Mouse (Mus musculus): ENCODE measurements around the gene Agr2. TPM values are rescaled to one million over a fixed set of nuclear protein-coding genes. Genes with fewer than 3 reads are reported as not detected.

Gene Agr2
- polyA plus RNA-seq, 1 experiment from 2014 or later: not detected

GRCm38 (mm10) chr12:36030660-36031363 lies 38.1 kb downstream of the Agr2 start:
- Histone ChIP-seq H3K9me3 (replicated peaks) (no peaks in the 10 kb centered on the region), H3K27me3 (ENCODE audit: low read depth, poor library complexity, severe bottlenecking) (no peaks in the 10 kb centered on the region), H3K36me3 (no peaks in the 10 kb centered on the region), H3K27ac (no peak overlapping the region), H3K4me1 (peaks cover 6% of the 10 kb centered on the region; the same call in 1 of the 2 replicates), H3K4me3 (no peak overlapping the region)
- no peak for DNase-seq (ENCODE audit: low spot score)
- 91% methylated on average over 12 of the region's 12 CpGs for WGBS

- Histone ChIP-seq H3K36me3 (no peaks in the 10 kb centered on the region), H3K4me1 (peaks cover 6% of the 10 kb centered on the region; the same call in 1 of the 2 replicates), H3K4me3 (no peak overlapping the region), H3K9me3 (replicated peaks) (no peaks in the 10 kb centered on the region), H3K27me3 (ENCODE audit: low read depth, poor library complexity, severe bottlenecking) (no peaks in the 10 kb centered on the region), H3K27ac (no peak overlapping the region)
- WGBS: 79% methylated on average over 4 of the region's 4 CpGs
- no peak for DNase-seq (ENCODE audit: low spot score)
Observed at GRCm38 (mm10) chr12:36032419-36032818, 39.7 kb downstream of the Agr2 start.

- Histone ChIP-seq H3K27me3 (ENCODE audit: low read depth, poor library complexity, severe bottlenecking) (no peaks in the 10 kb centered on the region), H3K4me3 (no peak overlapping the region), H3K9me3 (replicated peaks) (no peaks in the 10 kb centered on the region), H3K27ac (no peak overlapping the region), H3K4me1 (no peaks in the 10 kb centered on the region), H3K36me3 (no peaks in the 10 kb centered on the region)
- 94% methylated on average over 6 of the region's 6 CpGs for WGBS
- DNase-seq (ENCODE audit: low spot score): no peak
Observed at GRCm38 (mm10) chr12:36035501-36035900, 42.8 kb downstream of the Agr2 start.

- Histone ChIP-seq H3K36me3 (no peaks in the 10 kb centered on the region), H3K9me3 (replicated peaks) (no peaks in the 10 kb centered on the region), H3K27me3 (ENCODE audit: low read depth, poor library complexity, severe bottlenecking) (no peaks in the 10 kb centered on the region), H3K27ac (no peak overlapping the region), H3K4me1 (peaks cover 4% of the 10 kb centered on the region), H3K4me3 (no peak overlapping the region)
- no peak for DNase-seq (ENCODE audit: low spot score)
- 93% methylated on average over 7 of the region's 7 CpGs for WGBS
Observed at GRCm38 (mm10) chr12:36036121-36036520, 43.4 kb downstream of the Agr2 start.

- WGBS: 88% methylated on average over 10 of the region's 10 CpGs
- Histone ChIP-seq H3K27ac (no peak overlapping the region), H3K36me3 (no peaks in the 10 kb centered on the region), H3K4me1 (peaks cover 9% of the 10 kb centered on the region), H3K27me3 (ENCODE audit: low read depth, poor library complexity, severe bottlenecking) (no peaks in the 10 kb centered on the region), H3K9me3 (replicated peaks) (no peaks in the 10 kb centered on the region), H3K4me3 (no peak overlapping the region)
- no peak for DNase-seq (ENCODE audit: low spot score)
Observed at GRCm38 (mm10) chr12:36036776-36037175, 44.1 kb downstream of the Agr2 start.

GRCm38 (mm10) chr12:36039541-36040084 lies 46.9 kb downstream of the Agr2 start:
- WGBS: 86% methylated on average over 9 of the region's 9 CpGs
- no peak overlapping the region for H3K4me3 ChIP-seq
- H3K36me3 ChIP-seq: no peaks in the 10 kb centered on the region
- no peak for DNase-seq (ENCODE audit: low spot score)
- H3K9me3 ChIP-seq (replicated peaks): no peaks in the 10 kb centered on the region
- no peaks in the 10 kb centered on the region for H3K27me3 ChIP-seq (ENCODE audit: low read depth, poor library complexity, severe bottlenecking)
- H3K27ac ChIP-seq: no peak overlapping the region
- H3K4me1 ChIP-seq: peaks cover 15% of the 10 kb centered on the region

GRCm38 (mm10) chr12:36040571-36041280 lies 48.0 kb downstream of the Agr2 start:
- Histone ChIP-seq H3K4me1 (peaks cover 15% of the 10 kb centered on the region), H3K36me3 (no peaks in the 10 kb centered on the region), H3K27me3 (ENCODE audit: low read depth, poor library complexity, severe bottlenecking) (no peaks in the 10 kb centered on the region), H3K27ac (no peak overlapping the region), H3K9me3 (replicated peaks) (no peaks in the 10 kb centered on the region), H3K4me3 (no peak overlapping the region)
- DNase-seq (ENCODE audit: low spot score): no peak
- WGBS: 73% methylated on average over 10 of the region's 10 CpGs

- 59% methylated on average over 4 of the region's 4 CpGs for WGBS
- Histone ChIP-seq H3K36me3 (no peaks in the 10 kb centered on the region), H3K4me1 (peaks cover 19% of the 10 kb centered on the region), H3K4me3 (peak overlapping the region; percentile 93), H3K9me3 (replicated peaks) (no peaks in the 10 kb centered on the region), H3K27ac (no peak overlapping the region), H3K27me3 (ENCODE audit: low read depth, poor library complexity, severe bottlenecking) (no peaks in the 10 kb centered on the region)
- DNase-seq (ENCODE audit: low spot score): no peak
Observed at GRCm38 (mm10) chr12:36041281-36041589, 48.5 kb downstream of the Agr2 start.

GRCm38 (mm10) chr12:36041703-36042347 lies 49.1 kb downstream of the Agr2 start:
- Histone ChIP-seq H3K9me3 (replicated peaks) (no peaks in the 10 kb centered on the region), H3K27me3 (ENCODE audit: low read depth, poor library complexity, severe bottlenecking) (no peaks in the 10 kb centered on the region), H3K4me3 (peak overlapping the region; percentile 93), H3K27ac (peak overlapping the region; percentile 90), H3K4me1 (peaks cover 23% of the 10 kb centered on the region), H3K36me3 (no peaks in the 10 kb centered on the region)
- DNase-seq (ENCODE audit: low spot score): peak; percentile 73
- WGBS: 1% methylated on average over 50 of the region's 50 CpGs

- Histone ChIP-seq H3K4me3 (peak within 1 kb of the TSS; percentile 93), H3K27me3 (ENCODE audit: low read depth, poor library complexity, severe bottlenecking) (no peaks in the 10 kb centered on the region), H3K4me1 (peaks cover 23% of the 10 kb centered on the region), H3K27ac (peak within 1 kb of the TSS; percentile 90), H3K36me3 (no peaks in the 10 kb centered on the region), H3K9me3 (replicated peaks) (no peaks in the 10 kb centered on the region)
- WGBS: under 1% methylated on average over 35 of the region's 35 CpGs
- DNase-seq (ENCODE audit: low spot score): peak; percentile 91
Observed at GRCm38 (mm10) chr12:36042348-36042778, 49.7 kb downstream of the Agr2 start, which contains the start of gene Tspan13. Gene Tspan13, minus strand, starts transcription at chr12:36042500.

- peaks cover 28% of the 10 kb centered on the region for H3K4me1 ChIP-seq
- H3K9me3 ChIP-seq (replicated peaks): no peaks in the 10 kb centered on the region
- H3K27me3 ChIP-seq (ENCODE audit: low read depth, poor library complexity, severe bottlenecking): no peaks in the 10 kb centered on the region
- DNase-seq (ENCODE audit: low spot score): no peak
- H3K27ac ChIP-seq: no peak overlapping the region
- H3K4me3 ChIP-seq: no peak overlapping the region
- H3K36me3 ChIP-seq: no peaks in the 10 kb centered on the region
- WGBS: 75% methylated on average over 2 of the region's 2 CpGs
Observed at GRCm38 (mm10) chr12:36044691-36045090, 52.0 kb downstream of the Agr2 start.

GRCm38 (mm10) chr12:36046196-36046595 lies 53.5 kb downstream of the Agr2 start:
- 33% methylated on average over 5 of the region's 5 CpGs for WGBS
- no peak for DNase-seq (ENCODE audit: low spot score)

GRCm38 (mm10) chr12:36047593-36047992 lies 54.9 kb downstream of the Agr2 start:
- no peak overlapping the region for H3K4me3 ChIP-seq
- H3K27ac ChIP-seq: no peak overlapping the region
- H3K9me3 ChIP-seq (replicated peaks): no peaks in the 10 kb centered on the region
- no peaks in the 10 kb centered on the region for H3K27me3 ChIP-seq (ENCODE audit: low read depth, poor library complexity, severe bottlenecking)
- no peaks in the 10 kb centered on the region for H3K36me3 ChIP-seq
- H3K4me1 ChIP-seq: peaks cover 15% of the 10 kb centered on the region
- DNase-seq (ENCODE audit: low spot score): no peak
- 63% methylated on average over 2 of the region's 2 CpGs for WGBS

More at GRCm38 (mm10) chr12:36046196-36046595, 53.5 kb downstream of the Agr2 start:
- Histone ChIP-seq H3K27me3 (ENCODE audit: low read depth, poor library complexity, severe bottlenecking) (no peaks in the 10 kb centered on the region), H3K4me1 (peaks cover 24% of the 10 kb centered on the region), H3K4me3 (no peak overlapping the region), H3K36me3 (no peaks in the 10 kb centered on the region), H3K27ac (no peak overlapping the region), H3K9me3 (replicated peaks) (no peaks in the 10 kb centered on the region)

Data from limb, embryonic 10.5 days (tissue).